Mouse (Mus musculus): Measurements from ENCODE around the gene Dnase1l1. TPM values are rescaled to one million over a fixed set of nuclear protein-coding genes. Genes with fewer than 3 reads are reported as not detected.

The Dnase1l1 gene
- polyA plus RNA-seq, 1 experiment from 2014 or later: 17.3 TPM

GRCm38 (mm10) chrX:74240332-74240731, 41.8 kb downstream of the Dnase1l1 start:
- H3K9ac ChIP-seq: no peak overlapping the region
- peaks cover 4% of the 10 kb centered on the region; the same call in 1 of the 2 replicates for H3K4me1 ChIP-seq
- no peaks in the 10 kb centered on the region for H3K9me3 ChIP-seq
- H3K27me3 ChIP-seq: no peaks in the 10 kb centered on the region
- no peak overlapping the region for H3K4me2 ChIP-seq
- H3K4me3 ChIP-seq: no peak overlapping the region
- H3K36me3 ChIP-seq: peaks cover 69% of the 10 kb centered on the region
- no peak for ATAC-seq (ENCODE audit: insufficient number of reproducible peaks, low FRiP score, low TSS enrichment, low read depth)
- no peak overlapping the region for H3K27ac ChIP-seq
- WGBS: 90% methylated on average over 4 of the region's 4 CpGs

- H3K27ac ChIP-seq: no peak overlapping the region
- H3K4me1 ChIP-seq: no peaks in the 10 kb centered on the region
- no peak for ATAC-seq (ENCODE audit: insufficient number of reproducible peaks, low FRiP score, low TSS enrichment, low read depth)
- H3K9me3 ChIP-seq: no peaks in the 10 kb centered on the region
- no peaks in the 10 kb centered on the region for H3K27me3 ChIP-seq
- H3K4me2 ChIP-seq: no peak overlapping the region
- no peak overlapping the region for H3K4me3 ChIP-seq
- peaks cover 95% of the 10 kb centered on the region for H3K36me3 ChIP-seq
- no peak overlapping the region for H3K9ac ChIP-seq
- 91% methylated on average over 5 of the region's 5 CpGs for WGBS
Observed at GRCm38 (mm10) chrX:74233196-74233595, 48.9 kb downstream of the Dnase1l1 start.

GRCm38 (mm10) chrX:74230038-74230437, 52.1 kb downstream of the Dnase1l1 start:
- Histone ChIP-seq H3K27ac (no peak overlapping the region), H3K9me3 (no peaks in the 10 kb centered on the region), H3K27me3 (no peaks in the 10 kb centered on the region), H3K36me3 (peaks cover 98% of the 10 kb centered on the region), H3K4me2 (no peak overlapping the region), H3K9ac (no peak overlapping the region), H3K4me3 (no peak overlapping the region), H3K4me1 (no peaks in the 10 kb centered on the region)
- WGBS: 74% methylated on average over 1 of the region's 1 CpGs
- no peak for ATAC-seq (ENCODE audit: insufficient number of reproducible peaks, low FRiP score, low TSS enrichment, low read depth)

Small RNA genes lying within 50 kb of the gene (microRNA-seq; reads per million reads assigned to microRNA genes)
- gene Mir7091 (0.61 reads per million), gene Mir7092 (not detected)

Other genes starting within 250 kb of the Dnase1l1 start
- not detected in 2 replicates for gene Opn1mw, start 154.9 kb downstream of the Dnase1l1 start, polyA plus RNA-seq (2015; fragmentation: Nextera tagmentation; extraction: Ambion mirVana)
- 10.6 and 12.1 TPM in 2 replicates for gene Mecp2, start 147.0 kb downstream of the Dnase1l1 start, polyA plus RNA-seq (2015; fragmentation: Nextera tagmentation; extraction: Ambion mirVana)
- gene Tex28, start 114.5 kb downstream of the Dnase1l1 start, polyA plus RNA-seq (2015; fragmentation: Nextera tagmentation; extraction: Ambion mirVana): not detected in 2 replicates
- gene Tktl1, start 105.1 kb downstream of the Dnase1l1 start, polyA plus RNA-seq (2015; fragmentation: Nextera tagmentation; extraction: Ambion mirVana): 0.08 TPM in 1 of 2 replicates, not detected in the other
- gene Flna, start 32.5 kb downstream of the Dnase1l1 start, polyA plus RNA-seq (2015; fragmentation: Nextera tagmentation; extraction: Ambion mirVana): 228 and 248 TPM in 2 replicates
- gene Emd, start 27.6 kb downstream of the Dnase1l1 start, polyA plus RNA-seq (2015; fragmentation: Nextera tagmentation; extraction: Ambion mirVana): 24.8 and 29.0 TPM in 2 replicates
- 675 and 811 TPM in 2 replicates for gene Rpl10, start 11.5 kb downstream of the Dnase1l1 start, polyA plus RNA-seq (2015; fragmentation: Nextera tagmentation; extraction: Ambion mirVana)
- gene Taz, start 425 bp downstream of the Dnase1l1 start, polyA plus RNA-seq (2015; fragmentation: Nextera tagmentation; extraction: Ambion mirVana): 89.2 and 89.6 TPM in 2 replicates
- gene Atp6ap1, start 14.8 kb upstream of the Dnase1l1 start, polyA plus RNA-seq (2015; fragmentation: Nextera tagmentation; extraction: Ambion mirVana): 156 and 175 TPM in 2 replicates
- 203 and 211 TPM in 2 replicates for gene Gdi1, start 22.7 kb upstream of the Dnase1l1 start, polyA plus RNA-seq (2015; fragmentation: Nextera tagmentation; extraction: Ambion mirVana)
- gene Fam50a, start 30.7 kb upstream of the Dnase1l1 start, polyA plus RNA-seq (2015; fragmentation: Nextera tagmentation; extraction: Ambion mirVana): 62.6 and 67.7 TPM in 2 replicates
- 16.7 and 19.4 TPM in 2 replicates for gene Plxna3, start 46.7 kb upstream of the Dnase1l1 start, polyA plus RNA-seq (2015; fragmentation: Nextera tagmentation; extraction: Ambion mirVana)
- gene Lage3, start 71.3 kb upstream of the Dnase1l1 start, polyA plus RNA-seq (2015; fragmentation: Nextera tagmentation; extraction: Ambion mirVana): 89.8 and 90.3 TPM in 2 replicates
- 72.6 and 75.4 TPM in 2 replicates for gene Ubl4a, start 90.9 kb upstream of the Dnase1l1 start, polyA plus RNA-seq (2015; fragmentation: Nextera tagmentation; extraction: Ambion mirVana)
- gene Slc10a3, start 91.0 kb upstream of the Dnase1l1 start, polyA plus RNA-seq (2015; fragmentation: Nextera tagmentation; extraction: Ambion mirVana): 21.9 and 22.6 TPM in 2 replicates
- 43.8 and 47.4 TPM in 2 replicates for gene Fam3a, start 110.9 kb upstream of the Dnase1l1 start, polyA plus RNA-seq (2015; fragmentation: Nextera tagmentation; extraction: Ambion mirVana)
- 20.1 and 21.3 TPM in 2 replicates for gene Ikbkg, start 111.0 kb upstream of the Dnase1l1 start, polyA plus RNA-seq (2015; fragmentation: Nextera tagmentation; extraction: Ambion mirVana)
- gene G6pdx, start 146.9 kb upstream of the Dnase1l1 start, polyA plus RNA-seq (2015; fragmentation: Nextera tagmentation; extraction: Ambion mirVana): 66.8 and 67.2 TPM in 2 replicates
- 1.1 and 2.2 TPM in 2 replicates for gene Gm6880, start 199.1 kb upstream of the Dnase1l1 start, polyA plus RNA-seq (2015; fragmentation: Nextera tagmentation; extraction: Ambion mirVana)

All from limb, embryonic 15.5 days (tissue).